Comparison of ENCODE assay signal across 8 mouse cellular contexts in the genomic region with DNA sequence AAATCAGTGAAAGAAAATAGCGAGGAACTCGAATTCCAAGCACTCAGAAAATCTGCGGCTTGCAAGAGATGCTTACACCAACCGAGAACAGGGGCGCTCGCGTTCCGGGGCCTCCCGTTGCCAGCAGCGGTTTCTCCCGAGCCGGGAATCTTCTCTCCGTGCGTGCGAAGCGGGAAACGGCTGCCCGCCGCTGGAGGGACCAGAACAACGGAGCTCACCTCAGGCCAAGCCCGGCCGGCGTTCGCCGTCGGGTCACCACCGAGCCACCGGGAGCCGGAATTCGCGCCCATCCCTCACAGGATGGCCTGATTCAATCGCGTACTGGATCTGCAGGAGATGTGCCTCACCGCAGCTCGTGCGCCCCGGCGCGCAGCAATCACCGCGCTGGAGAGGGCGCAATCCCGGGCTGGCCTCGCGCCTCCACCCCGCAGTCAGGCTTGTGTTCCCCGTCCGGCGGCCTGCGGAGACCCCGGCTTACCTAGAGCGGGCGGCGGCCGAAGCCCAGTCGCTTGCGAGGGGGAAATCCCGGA. TPM values are rescaled to one million over a fixed set of nuclear protein-coding genes. Genes with fewer than 3 reads are reported as not detected.
DNase-seq lines count a peak whose midpoint lies in the region; ATAC-seq lines count a peak whose summit lies in the region.

No protein-coding gene starts in this region.

- peak overlapping the region; percentile 73 for H3K4me3 ChIP-seq in hindbrain, embryonic 10.5 days
- H3K4me3 ChIP-seq in liver, embryonic 13.5 days (replicated peaks): peak overlapping the region; percentile 75

- under 1% methylated on average over 58 of the region's 58 CpGs for WGBS in hindbrain, embryonic 10.5 days
- whole genome bisulfite sequencing in liver, embryonic 13.5 days (ENCODE audit: insufficient replicate concordance): under 1% methylated on average over 58 of the region's 58 CpGs

- H3K4me1 ChIP-seq in hindbrain, embryonic 10.5 days (replicated peaks): peaks cover 59% of the 10 kb centered on the region
- H3K4me1 ChIP-seq in liver, embryonic 13.5 days (replicated peaks): peaks cover 88% of the 10 kb centered on the region

- peaks cover 3% of the 10 kb centered on the region; the same call in 1 of the 2 replicates for H3K27me3 ChIP-seq in hindbrain, embryonic 10.5 days (ENCODE audit: insufficient read depth, poor library complexity, severe bottlenecking)
- peaks cover 96% of the 10 kb centered on the region for H3K27me3 ChIP-seq in liver, embryonic 13.5 days

- peak overlapping the region; percentile 100 for H3K27ac ChIP-seq in hindbrain, embryonic 10.5 days
- H3K27ac ChIP-seq in liver, embryonic 13.5 days: peak overlapping the region; percentile 82

- peak overlapping the region; percentile 95 for H3K4me2 ChIP-seq in liver, embryonic 13.5 days

- no peak for ATAC-seq in CD4-positive, CD25-positive, alpha-beta regulatory T cell, adult 4 months
- ATAC-seq in liver, embryonic 13.5 days (ENCODE audit: low read depth): 0 out of 2 replicates have a peak, but pooled peaks have one; percentile 1

- DNase-seq in CD4-positive, CD25-positive, alpha-beta regulatory T cell, adult 2 months (ENCODE audit: low read depth, low spot score): peak; percentile 35
- DNase-seq in ovary, postnatal 36 days (ENCODE audit: low spot score): peak; percentile 58
- DNase-seq in ovary, postnatal 10 days (ENCODE audit: low spot score): no peak
- peak; percentile 74 for DNase-seq in embryo, embryonic 11 days
- no peak for DNase-seq in hindbrain, embryonic 10.5 days (ENCODE audit: low spot score)
- no peak for DNase-seq in liver, embryonic 13.5 days
- DNase-seq in right cerebral cortex, postnatal 4 days: peak; percentile 75

- H3K9ac ChIP-seq in liver, embryonic 13.5 days: peak overlapping the region; percentile 72

- H3K9me3 ChIP-seq in hindbrain, embryonic 10.5 days: no peaks in the 10 kb centered on the region
- no peaks in the 10 kb centered on the region for H3K9me3 ChIP-seq in liver, embryonic 13.5 days (replicated peaks)

- peaks cover 7% of the 10 kb centered on the region; the same call in 1 of the 2 replicates for H3K36me3 ChIP-seq in hindbrain, embryonic 10.5 days
- no peaks in the 10 kb centered on the region for H3K36me3 ChIP-seq in liver, embryonic 13.5 days

RNA-seq across cellular contexts. Expression of a gene that starts 1.8 kb away (rescaled TPM):
- polyA plus RNA-seq in CD4-positive, CD25-positive, alpha-beta regulatory T cell, adult 4 months (2017; shearing (Covaris generic)): not detected
- polyA plus RNA-seq in hindbrain, embryonic 10.5 days (2016; fragmentation: Nextera tagmentation; extraction: Ambion mirVana): 17.0 and 18.8 TPM in 2 replicates
- 1.3 and 1.4 TPM in 2 replicates for polyA plus RNA-seq in liver, embryonic 13.5 days (2015; fragmentation: Nextera tagmentation; extraction: Ambion mirVana)

Comparison
In these comparisons a context has a peak if more than half of its experiments do, and no peak if none do; other contexts are left out.
1. DNase-seq: peak in CD4-positive, CD25-positive, alpha-beta regulatory T cell, adult 2 months (single experiment), ovary, postnatal 36 days (single experiment), embryo, embryonic 11 days (single experiment) and right cerebral cortex, postnatal 4 days (single experiment); none in ovary, postnatal 10 days (single experiment), hindbrain, embryonic 10.5 days (single experiment) and liver, embryonic 13.5 days (single experiment).